Mouse (Mus musculus): ENCODE measurements around the gene Bdh1.
A peak's percentile ranks its signal among the peaks of the same experiment; 100 is the strongest.

Gene Bdh1

DNA sequence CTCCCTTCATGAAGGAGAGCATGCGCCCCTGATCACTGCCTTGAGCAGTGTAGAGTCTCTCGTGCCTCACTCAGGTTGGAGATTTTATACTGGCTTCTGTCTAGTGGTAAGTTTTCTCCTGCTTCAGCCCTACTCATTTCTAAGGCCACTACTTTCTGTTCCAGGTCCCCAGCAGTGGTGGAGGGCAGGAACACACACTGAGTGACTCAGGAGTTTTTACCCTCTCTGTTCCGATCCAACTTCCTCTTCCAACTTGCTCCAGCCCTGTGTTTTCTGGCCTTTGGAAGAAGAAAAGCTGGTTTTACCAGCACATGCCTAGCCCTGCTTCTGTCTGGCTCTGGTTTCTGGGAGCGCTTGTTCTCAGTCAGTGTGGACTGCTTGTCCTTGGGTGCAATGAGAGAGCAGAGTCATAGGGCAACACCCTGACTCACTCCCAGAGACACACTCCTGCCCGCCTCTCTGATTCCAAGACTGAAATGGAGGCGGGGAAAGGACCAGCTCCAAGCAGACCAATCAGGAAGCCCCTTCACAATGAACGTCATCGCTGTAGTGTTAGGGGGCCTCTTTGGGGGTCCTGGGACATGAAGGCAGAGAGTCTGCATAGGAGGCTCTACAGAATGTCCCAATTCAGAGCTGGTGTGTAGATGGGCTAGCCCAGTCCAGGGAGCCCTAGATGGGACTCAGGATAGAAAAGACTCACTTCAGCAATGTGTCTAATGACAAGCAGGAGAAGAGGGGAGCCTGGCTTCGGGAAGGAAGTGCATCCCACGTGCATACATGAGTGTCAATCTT is 84.8 kb downstream of the Bdh1 start:
- peak; percentile 31 for DNase-seq

DNA sequence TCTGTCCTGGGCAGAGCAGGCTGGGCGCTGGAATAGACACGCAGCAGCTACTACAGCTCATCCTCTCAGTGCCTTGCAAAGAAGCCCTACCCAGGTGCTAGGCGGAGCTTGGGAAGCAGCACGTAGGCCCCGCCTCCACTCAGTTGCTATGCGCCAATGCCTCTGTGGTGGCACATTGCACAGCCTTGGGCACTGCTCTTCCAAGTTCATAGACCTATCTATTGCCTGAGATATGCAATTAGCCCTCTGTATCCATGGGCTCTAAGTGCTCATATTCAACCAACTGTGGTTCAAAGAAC is 85.3 kb downstream of the Bdh1 start:
- no peak for DNase-seq

DNA sequence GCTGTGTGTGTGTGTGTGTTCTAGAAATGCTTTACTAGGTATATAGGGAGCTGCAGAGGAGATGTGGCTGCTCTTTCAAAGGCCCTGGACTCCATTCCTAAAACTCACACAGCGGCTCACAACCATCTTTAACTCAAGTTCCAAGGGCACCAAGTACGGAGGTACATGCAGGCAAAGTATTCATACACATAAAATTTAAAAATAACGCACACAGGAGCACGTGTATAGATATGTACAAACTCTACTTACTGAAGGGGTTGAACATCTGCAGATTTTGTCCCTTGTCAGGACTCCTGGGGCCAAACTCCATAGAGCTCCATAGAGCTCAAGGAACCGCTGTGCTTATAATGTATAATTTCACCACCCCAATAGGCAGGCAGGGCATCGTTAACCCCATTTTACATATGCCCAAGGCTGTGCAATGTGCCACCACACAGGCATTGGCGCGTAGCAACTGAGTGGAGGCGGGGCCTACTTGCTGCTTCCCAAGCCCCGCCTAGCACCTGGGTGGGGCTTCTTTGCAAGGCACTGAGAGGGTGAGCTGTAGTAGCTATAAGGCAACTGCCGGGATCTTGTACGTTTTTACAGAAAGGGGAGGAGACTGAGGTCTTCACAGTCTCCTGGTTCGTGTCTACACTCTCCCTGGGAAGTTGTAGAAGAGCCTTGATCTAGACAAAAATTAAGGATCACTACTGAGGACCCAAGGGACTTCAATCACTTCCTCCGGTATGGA is 85.9 kb downstream of the Bdh1 start:
- DNase-seq = no peak

All from kidney, postnatal 14 days (tissue).